Mouse (Mus musculus): ENCODE results near the gene Amz1.

Amz1 gene

GRCm38 (mm10) chr5:140726062-140726839 is 2.3 kb downstream of the Amz1 start:
- DNase-seq = no peak

GRCm38 (mm10) chr5:140726946-140727740 is 3.2 kb downstream of the Amz1 start:
- no peak for DNase-seq

- no peak for DNase-seq
Observed at GRCm38 (mm10) chr5:140731040-140731797, 7.3 kb downstream of the Amz1 start.

DNA sequence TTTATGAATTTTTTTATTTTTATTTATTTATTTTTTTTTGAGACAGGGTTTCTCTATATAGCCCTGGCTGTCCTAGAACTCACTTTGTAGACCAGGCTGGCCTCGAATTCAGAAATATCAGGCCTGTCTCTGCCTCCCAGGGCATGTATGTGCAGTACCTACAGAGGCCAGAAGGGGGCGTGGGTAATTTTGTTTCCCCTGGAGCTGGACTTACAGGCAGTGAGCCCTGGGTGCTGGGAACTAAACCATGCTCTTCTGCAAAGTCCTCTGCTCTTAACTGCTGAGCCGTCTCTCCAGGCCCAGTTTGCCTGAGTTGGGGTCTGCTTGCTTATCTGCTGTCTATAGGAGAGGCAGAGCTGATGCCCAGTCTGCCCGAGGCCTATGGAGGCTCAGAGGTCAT is 8.3 kb downstream of the Amz1 start:
- DNase-seq = peak; percentile 38 to 50

DNA sequence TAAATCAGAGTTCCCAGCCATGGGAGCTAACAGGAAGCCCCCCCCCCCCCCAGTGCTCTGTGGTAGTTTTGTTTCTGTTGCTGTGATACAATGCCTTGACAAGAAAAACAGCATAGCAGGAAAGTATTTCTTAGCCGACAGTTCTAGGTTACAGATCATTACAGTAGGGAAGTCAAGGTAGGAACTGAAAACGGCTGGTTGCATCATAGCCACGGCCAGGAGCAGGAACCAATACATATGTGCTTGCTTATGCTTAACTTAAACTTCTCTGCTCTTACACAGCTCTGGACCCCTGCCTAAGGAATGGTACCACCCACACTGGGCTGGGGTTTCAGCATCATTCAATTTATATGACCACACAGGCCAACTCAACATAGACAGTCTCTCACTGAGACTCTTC is 9.4 kb downstream of the Amz1 start:
- no peak for DNase-seq

GRCm38 (mm10) chr5:140735297-140735696 is 11.4 kb downstream of the Amz1 start:
- peak in 1 of 2 experiments; percentile 35 for DNase-seq

DNA sequence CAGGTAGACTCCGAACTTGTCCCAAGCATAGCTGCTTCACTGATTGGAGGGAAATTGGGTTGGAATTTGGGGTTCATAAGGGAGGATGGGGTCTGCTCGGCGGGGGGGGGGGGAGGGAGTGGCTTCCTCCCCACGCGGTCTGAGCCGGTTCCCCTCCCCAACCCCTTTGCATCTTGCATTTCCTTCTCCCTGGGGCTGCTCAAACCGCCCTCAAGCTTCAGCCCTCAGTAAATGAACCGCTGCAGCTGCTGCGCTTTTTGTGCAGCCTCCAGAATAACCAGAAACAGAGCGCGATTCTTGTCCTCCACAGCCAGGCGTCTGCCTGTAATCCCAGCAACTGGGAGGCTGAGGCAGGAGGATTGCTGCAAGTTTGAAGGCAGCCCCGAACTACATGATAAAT is 12.2 kb downstream of the Amz1 start:
- DNase-seq = peak; percentile 24 to 39

- no peak for DNase-seq
Observed at GRCm38 (mm10) chr5:140739813-140740212, 15.9 kb downstream of the Amz1 start.

- no peak for DNase-seq
Observed at GRCm38 (mm10) chr5:140741040-140741439, 17.1 kb downstream of the Amz1 start.

DNA sequence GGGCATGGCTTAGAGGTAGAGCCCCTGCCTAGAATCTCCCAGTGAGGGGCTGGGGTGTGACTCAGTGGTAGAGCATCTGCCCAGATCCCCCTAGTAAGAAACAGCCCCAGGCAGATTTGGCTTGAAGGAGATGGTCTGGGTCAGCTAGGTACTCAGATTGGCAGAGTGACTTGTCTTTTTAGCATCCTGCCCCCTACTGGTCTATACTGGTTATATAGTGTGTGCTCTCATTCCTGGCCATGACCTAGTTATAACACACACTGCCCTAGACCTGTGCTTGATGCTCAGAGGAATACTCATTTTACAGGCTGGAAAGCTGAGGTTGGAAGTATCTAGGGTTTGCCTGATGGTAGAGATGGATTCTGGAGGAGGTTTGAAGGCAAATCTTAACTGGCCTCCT is 17.9 kb downstream of the Amz1 start:
- DNase-seq = no peak

GRCm38 (mm10) chr5:140743706-140744131 is 19.8 kb downstream of the Amz1 start:
- no peak for DNase-seq

DNA sequence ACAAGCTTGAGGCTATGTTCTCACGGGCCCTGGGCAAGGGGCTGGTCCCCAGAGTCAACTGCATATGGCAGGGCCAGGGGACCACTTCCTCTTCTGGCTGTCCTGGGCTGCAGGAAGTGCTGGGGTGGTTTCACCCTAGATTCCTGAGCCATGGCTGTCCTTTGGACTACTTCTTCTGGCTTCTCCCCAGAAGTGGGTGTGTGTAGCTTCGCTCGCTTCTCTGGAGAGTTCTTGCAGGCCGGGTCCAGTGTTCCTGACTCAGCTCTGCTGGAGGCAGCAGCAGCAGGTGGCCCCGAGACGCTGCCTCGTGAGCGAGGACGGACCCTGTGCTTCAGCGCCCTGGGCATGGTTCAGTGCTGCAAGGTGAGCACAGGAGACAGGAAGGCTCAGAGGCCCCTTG is 24.5 kb downstream of the Amz1 start:
- no peak for DNase-seq

GRCm38 (mm10) chr5:140749062-140749875 is 25.3 kb downstream of the Amz1 start:
- DNase-seq = peak; percentile 57 to 62

GRCm38 (mm10) chr5:140750925-140751324 is 27.0 kb downstream of the Amz1 start:
- DNase-seq = no peak

DNA sequence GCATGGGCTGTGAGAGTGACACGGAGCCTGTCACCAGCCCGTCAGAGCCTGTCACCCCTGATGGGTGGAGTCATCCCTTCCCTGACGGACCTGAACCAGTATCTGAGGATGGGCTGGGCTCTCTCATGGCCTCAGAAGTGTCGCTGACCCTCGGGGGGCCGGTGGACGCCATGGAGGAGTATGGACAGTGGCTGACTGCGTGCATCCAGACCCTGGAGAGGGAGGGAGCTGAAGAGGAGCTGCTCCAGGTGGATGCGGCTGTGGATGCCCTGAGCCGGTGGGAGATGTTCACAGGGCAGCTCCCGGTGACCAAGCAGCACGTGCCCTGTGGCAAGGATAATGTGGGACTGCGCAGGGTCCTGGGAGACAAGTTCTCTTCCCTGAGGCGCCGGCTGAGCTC is 28.1 kb downstream of the Amz1 start:
- no peak for DNase-seq

- no peak for DNase-seq
Observed at GRCm38 (mm10) chr5:140752639-140753038, 28.7 kb downstream of the Amz1 start.

- DNase-seq = no peak
Observed at GRCm38 (mm10) chr5:140753223-140753622, 29.3 kb downstream of the Amz1 start.

DNA sequence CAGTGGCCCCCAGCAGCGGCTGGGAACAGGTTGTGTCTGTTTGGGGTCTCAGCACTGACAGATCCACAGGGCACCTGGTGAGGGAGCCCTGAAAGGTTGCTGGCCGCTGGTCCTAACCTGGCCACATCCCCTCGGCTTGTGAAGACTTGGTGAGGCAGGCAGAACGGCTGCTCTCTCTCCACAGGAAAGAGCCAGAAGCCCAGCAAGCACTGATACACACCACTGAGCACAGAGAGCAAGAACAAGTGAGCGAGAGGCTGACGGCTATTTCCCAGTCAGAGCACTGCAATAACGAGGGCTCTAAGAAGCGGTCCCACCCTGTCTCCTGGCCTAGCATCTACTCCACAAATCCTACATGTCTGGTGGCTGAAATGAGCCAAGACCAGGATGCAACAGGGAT is 34.9 kb downstream of the Amz1 start:
- no peak for DNase-seq

DNA sequence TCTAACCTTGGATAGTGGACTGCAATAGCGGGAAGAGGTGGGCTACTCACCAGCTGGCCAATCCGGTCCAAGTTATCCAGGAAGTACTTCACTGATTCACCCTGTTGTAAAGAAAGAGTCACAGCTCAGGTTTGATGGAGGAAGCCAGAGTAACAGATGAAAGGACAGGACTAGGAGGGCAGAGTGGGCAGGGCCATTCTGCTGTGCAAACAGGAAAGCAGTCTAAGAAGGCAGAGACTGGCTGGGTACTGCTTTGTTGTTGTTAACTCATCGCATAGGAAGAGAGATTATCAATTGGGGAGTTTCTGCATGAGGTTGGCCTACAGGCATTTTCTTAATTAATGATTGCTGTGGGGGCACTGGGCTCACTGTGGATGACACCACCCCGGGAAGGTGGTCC is 38.6 kb downstream of the Amz1 start:
- DNase-seq = no peak

DNA sequence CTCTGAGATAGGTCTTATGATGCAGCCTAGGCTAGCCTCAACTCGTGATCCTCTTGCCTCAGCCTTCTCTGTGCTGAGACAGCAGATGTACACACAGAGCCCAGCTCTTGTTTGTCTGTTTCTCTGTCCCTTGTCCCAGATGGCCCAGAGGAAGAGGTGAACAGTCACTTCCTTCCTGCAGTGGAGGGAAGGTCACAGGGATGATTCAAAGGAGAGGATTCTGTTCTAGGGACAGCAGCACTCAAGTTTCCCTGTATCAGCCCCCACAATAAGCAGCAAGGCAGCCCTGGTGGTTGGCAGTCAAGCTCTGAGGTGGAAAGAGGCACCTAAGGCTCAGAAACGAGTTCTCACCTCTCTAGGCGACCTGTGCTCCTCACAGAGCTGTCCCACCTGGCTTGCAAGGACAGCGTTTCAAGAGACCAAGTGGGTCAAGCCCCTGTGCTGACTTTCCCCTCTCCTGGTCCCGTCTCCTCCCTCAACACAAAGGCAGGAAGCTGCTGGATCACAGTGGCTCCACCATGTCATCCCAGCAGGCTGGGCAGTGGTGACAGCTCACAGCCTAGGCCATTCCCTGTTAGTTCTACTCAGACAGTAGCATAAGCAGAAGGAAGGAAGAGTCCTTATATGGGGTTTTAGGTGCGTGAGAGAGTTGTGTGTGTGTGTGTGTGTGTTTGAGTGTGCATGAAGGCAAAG is 41.1 kb downstream of the Amz1 start:
- no peak for DNase-seq

DNA sequence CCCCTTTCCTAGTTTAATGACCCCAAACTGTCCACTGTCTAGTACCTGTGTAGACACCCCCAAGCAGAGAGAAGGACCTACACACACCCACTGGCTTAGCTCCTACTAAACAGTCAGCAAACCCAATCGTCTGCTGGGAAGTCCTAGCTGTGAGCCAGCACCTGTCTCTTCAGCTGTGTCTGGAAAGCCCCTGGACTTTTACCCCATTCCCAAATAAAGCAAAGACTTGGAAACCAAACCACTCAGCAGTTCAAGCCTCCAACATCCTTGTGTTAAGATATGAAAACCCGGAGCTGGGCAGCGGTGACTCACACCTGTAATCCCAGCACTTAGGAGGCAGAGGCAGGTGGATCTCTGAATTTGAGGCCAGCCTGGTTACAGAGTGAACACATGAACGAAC is 42.6 kb downstream of the Amz1 start:
- no peak for DNase-seq

DNA sequence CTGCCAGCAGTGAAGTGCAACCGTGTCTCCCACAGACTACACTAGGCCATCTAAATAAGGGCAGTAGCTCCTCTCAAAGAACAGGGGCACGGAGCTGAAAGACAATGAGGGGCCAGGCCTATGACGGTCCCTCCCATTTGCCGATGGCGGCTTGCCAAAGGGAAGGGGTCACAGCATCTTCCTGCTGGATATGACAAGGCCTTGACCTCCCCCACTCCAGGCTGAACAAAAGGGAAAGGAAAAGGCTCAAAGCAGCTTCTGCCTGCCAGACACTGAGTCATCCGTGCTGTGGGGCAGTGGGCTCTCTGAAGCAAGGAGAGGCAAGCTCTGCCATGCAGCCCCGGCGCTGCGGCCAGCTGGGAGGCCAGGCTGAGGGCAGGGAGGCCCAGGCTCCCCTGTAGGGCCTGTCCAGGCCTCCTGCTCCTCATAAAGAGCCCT is 43.8 kb downstream of the Amz1 start:
- no peak for DNase-seq

All from thymus, postnatal 36 days (tissue).